Mouse (Mus musculus): ENCODE data around the gene Zfp446.

- TF ChIP-seq CTCF (IDR thresholded peaks at IDR 0.05; ENCODE audit: low read depth) = no peak
- no peak for TF ChIP-seq EP300 (optimal IDR thresholded peaks at IDR 0.05)
Measured at GRCm38 (mm10) chr7:12986906-12987305, 9.3 kb downstream of the Zfp446 start.
